Mouse (Mus musculus) forebrain, postnatal 0 days (tissue): Measurements from ENCODE around the gene Ncor1. TPM values are rescaled to one million over a fixed set of nuclear protein-coding genes. Genes with fewer than 3 reads are reported as not detected.

Source experiments
- ATAC-seq: fragments of 200-750 bp; cut with Nextera tagmentation; 2 replicates; pipeline ENCODE4 v1.8.0; 2017; ENCODE audit warnings: mild to moderate bottlenecking, moderate library complexity
- DNase-seq: peaks from one replicate; pipeline ENCODE4 v3.0.0-alpha.2; 2015
- H3K27ac ChIP-seq: fragments of 300-500 bp; sonication (generic); 2 replicates; pipeline ENCODE4 v1.5.1; 2014; ENCODE audit warnings: low read depth, mild to moderate bottlenecking, antibody characterized with exemption, low read length, moderate library complexity, mixed read lengths
- H3K27me3 ChIP-seq: fragments of 300-500 bp; sonication (generic); 2 replicates; pipeline ENCODE4 v1.6.1; 2014; ENCODE audit warnings: mild to moderate bottlenecking, low read length, mixed read lengths; ENCODE audit not compliant: insufficient read depth
- H3K36me3 ChIP-seq: fragments of 300-500 bp; sonication (generic); 2 replicates; pipeline ENCODE4 v1.6.1; 2014; ENCODE audit warnings: mild to moderate bottlenecking, moderate library complexity; ENCODE audit not compliant: insufficient read depth
- H3K4me1 ChIP-seq: fragments of 300-500 bp; sonication (generic); 2 replicates; pipeline ENCODE4 v1.6.1; 2014; ENCODE audit warnings: antibody characterized with exemption; ENCODE audit not compliant: insufficient read depth
- H3K4me2 ChIP-seq: fragments of 300-500 bp; sonication (generic); 2 replicates; pipeline ENCODE4 v1.6.1; 2014; ENCODE audit warnings: low read depth, mild to moderate bottlenecking, moderate library complexity
- H3K4me3 ChIP-seq: fragments of 300-500 bp; sonication (generic); 2 replicates; pipeline ENCODE4 v1.5.1; 2014; ENCODE audit warnings: low read depth, low read length, mixed read lengths
- H3K9ac ChIP-seq: fragments of 300-500 bp; sonication (generic); 2 replicates; pipeline ENCODE4 v1.6.1; 2014; ENCODE audit warnings: mild to moderate bottlenecking
- H3K9me3 ChIP-seq: fragments of 300-500 bp; sonication (generic); 2 replicates; pipeline ENCODE4 v1.6.1; 2016; ENCODE audit warnings: low read length
- CTCF ChIP-seq: sonication (generic); IDR thresholded peaks from 2 replicates; pipeline ENCODE4 v1.5.1; 2016; ENCODE audit warnings: antibody characterized with exemption, control low read depth, low read depth
- WGBS: fragments of 180-500 bp; shearing (Covaris S2); extraction: QIAGEN DNeasy Blood & Tissue Kit; methylation state at CpG from one replicate; pipeline ENCODE4 v1.1.7; 2014; 5-methylcytosine and 5-hydroxymethylcytosine counted together
- polyA plus RNA-seq: library from polyadenylated mRNA; unstranded; fragments of >200 nt; fragmentation: Nextera tagmentation; extraction: Ambion mirVana; gene quantifications from 2 replicates; pipeline ENCODE4 v1.2.1, GENCODE M21; 2015
- total RNA-seq: library from RNA; depleted of rRNA; stranded (reverse); fragments of >200 nt; gene quantifications from 2 replicates; pipeline ENCODE4 v1.2.3, GENCODE M21; 2014; rRNA removed

Gene Ncor1
- total RNA-seq (117 and 122 TPM in 2 replicates), polyA plus RNA-seq (108 and 153 TPM in 2 replicates)

GRCm38 (mm10) chr11:62458276-62458724 lies at the start of gene Ncor1, which contains the start of gene Pigl:
Ncor1 (minus strand) TSS chr11:62458541.
Pigl (plus strand) TSS chr11:62458460.
- ATAC-seq (peak; percentile 67), DNase-seq (peak; percentile 90)
- Histone ChIP-seq H3K4me2 (peak within 1 kb of the TSS; percentile 78), H3K36me3 (no peaks in the 10 kb centered on the region), H3K27me3 (no peaks in the 10 kb centered on the region), H3K4me3 (peak within 1 kb of the TSS; percentile 99), H3K27ac (peak within 1 kb of the TSS; percentile 95), H3K4me1 (peaks cover 12% of the 10 kb centered on the region), H3K9ac (peak within 1 kb of the TSS; percentile 96), H3K9me3 (no peaks in the 10 kb centered on the region)
- no peak for TF ChIP-seq CTCF
- WGBS, result under 1% methylated on average over 33 of the region's 33 CpGs

- Histone ChIP-seq H3K4me3 (no peak overlapping the region), H3K27me3 (no peaks in the 10 kb centered on the region), H3K36me3 (no peaks in the 10 kb centered on the region), H3K27ac (no peak overlapping the region), H3K4me2 (no peak overlapping the region), H3K9me3 (no peaks in the 10 kb centered on the region), H3K9ac (no peak overlapping the region), H3K4me1 (no peaks in the 10 kb centered on the region)
- ATAC-seq (no peak), DNase-seq (no peak)
- no peak for TF ChIP-seq CTCF
- 82% methylated on average over 4 of the region's 4 CpGs for WGBS
Observed at GRCm38 (mm10) chr11:62507683-62508082, 49.3 kb upstream of the Ncor1 start.

GRCm38 (mm10) chr11:62500529-62500928 lies 42.2 kb upstream of the Ncor1 start:
- ATAC-seq, result no peak
- Histone ChIP-seq H3K4me3 (no peak overlapping the region), H3K4me1 (no peaks in the 10 kb centered on the region), H3K27ac (no peak overlapping the region), H3K27me3 (no peaks in the 10 kb centered on the region), H3K36me3 (no peaks in the 10 kb centered on the region), H3K4me2 (no peak overlapping the region), H3K9ac (no peak overlapping the region), H3K9me3 (no peaks in the 10 kb centered on the region)
- 81% methylated on average over 2 of the region's 2 CpGs for WGBS
- DNase-seq, result no peak
- no peak for TF ChIP-seq CTCF

- DNase-seq (no peak), ATAC-seq (no peak)
- no peak for TF ChIP-seq CTCF
- Histone ChIP-seq H3K27me3 (no peaks in the 10 kb centered on the region), H3K4me1 (no peaks in the 10 kb centered on the region), H3K4me3 (no peak overlapping the region), H3K9ac (no peak overlapping the region), H3K4me2 (no peak overlapping the region), H3K9me3 (no peaks in the 10 kb centered on the region), H3K36me3 (no peaks in the 10 kb centered on the region), H3K27ac (no peak overlapping the region)
- 81% methylated on average over 2 of the region's 2 CpGs for WGBS
Observed at GRCm38 (mm10) chr11:62498802-62499201, 40.5 kb upstream of the Ncor1 start.

- WGBS, result 60% methylated on average over 3 of the region's 3 CpGs
- no peak for ATAC-seq
Observed at GRCm38 (mm10) chr11:62497181-62497580, 38.8 kb upstream of the Ncor1 start.

DNA sequence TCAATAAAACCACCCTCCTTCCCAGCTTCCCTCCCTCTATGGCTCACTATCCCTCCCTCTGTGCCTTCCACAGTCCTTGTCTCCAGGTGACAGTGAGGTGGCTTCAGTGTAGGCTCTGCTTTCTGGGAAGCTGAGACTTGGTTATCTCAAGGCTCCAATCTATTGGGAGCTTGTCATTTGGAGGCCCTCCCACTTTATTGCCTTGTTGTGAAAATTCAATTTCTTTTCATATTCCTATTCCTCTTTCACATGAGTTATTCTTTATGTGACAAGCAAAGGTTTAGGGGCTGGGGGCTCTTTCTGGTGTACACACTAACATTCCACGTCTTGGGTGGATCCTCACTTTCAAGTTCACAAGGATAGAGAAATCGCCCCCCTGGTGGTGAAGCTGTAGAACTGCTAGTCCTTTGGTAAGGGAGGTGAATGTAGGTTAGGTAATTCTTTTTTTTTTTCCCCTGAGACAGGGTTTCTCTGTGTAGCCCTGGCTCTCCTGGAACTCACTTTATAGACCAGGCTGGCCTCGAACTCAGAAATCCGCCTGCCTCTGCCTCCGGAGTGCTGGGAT lies 37.9 kb upstream of the Ncor1 start:
- peak; percentile 68 for TF ChIP-seq CTCF
- H3K9ac ChIP-seq, result no peak overlapping the region
- no peaks in the 10 kb centered on the region for H3K36me3 ChIP-seq
- ATAC-seq (no peak), DNase-seq (no peak)
- no peak overlapping the region for H3K4me2 ChIP-seq
- H3K4me3 ChIP-seq, result no peak overlapping the region
- H3K4me1 ChIP-seq, result no peaks in the 10 kb centered on the region
- no peaks in the 10 kb centered on the region for H3K27me3 ChIP-seq
- no peak overlapping the region for H3K27ac ChIP-seq
- 68% methylated on average over 5 of the region's 5 CpGs for WGBS
- H3K9me3 ChIP-seq, result no peaks in the 10 kb centered on the region

More at GRCm38 (mm10) chr11:62497181-62497580, 38.8 kb upstream of the Ncor1 start:
- no peak for DNase-seq
- H3K36me3 ChIP-seq, result no peaks in the 10 kb centered on the region
- H3K27me3 ChIP-seq, result no peaks in the 10 kb centered on the region
- H3K27ac ChIP-seq, result no peak overlapping the region
- no peak overlapping the region for H3K4me3 ChIP-seq
- no peak overlapping the region for H3K4me2 ChIP-seq
- no peaks in the 10 kb centered on the region for H3K9me3 ChIP-seq
- no peak overlapping the region for H3K9ac ChIP-seq
- no peak for TF ChIP-seq CTCF
- no peaks in the 10 kb centered on the region for H3K4me1 ChIP-seq

DNA sequence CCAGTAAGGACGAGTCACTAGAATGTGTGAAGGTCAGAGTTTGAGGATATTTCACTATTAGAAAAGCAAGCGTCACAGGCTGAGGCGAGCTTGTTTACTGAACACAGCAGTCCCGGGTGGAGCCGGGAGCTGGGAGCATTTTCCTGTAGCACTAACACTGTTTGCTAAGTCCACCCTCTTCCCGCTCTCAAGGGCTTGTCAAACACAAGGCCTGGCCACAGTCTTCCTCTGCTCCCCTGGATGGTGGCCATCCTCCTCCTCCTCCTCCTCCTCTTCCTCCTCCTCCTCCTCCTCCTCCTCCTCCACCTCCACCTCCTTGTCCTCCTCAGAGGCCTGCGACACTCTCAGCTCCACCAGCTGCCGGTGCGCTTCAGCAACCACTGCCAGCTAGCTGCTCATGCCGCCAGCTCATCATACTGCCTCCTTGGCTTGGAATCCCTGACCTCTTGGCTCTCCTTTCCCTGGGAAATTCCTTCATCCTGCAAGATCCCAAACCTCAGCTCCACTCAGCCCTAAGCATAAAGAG lies 37.0 kb upstream of the Ncor1 start:
- Histone ChIP-seq H3K4me3 (no peak overlapping the region), H3K27ac (no peak overlapping the region), H3K27me3 (no peaks in the 10 kb centered on the region), H3K36me3 (no peaks in the 10 kb centered on the region), H3K4me1 (no peaks in the 10 kb centered on the region), H3K9ac (no peak overlapping the region), H3K4me2 (no peak overlapping the region), H3K9me3 (no peaks in the 10 kb centered on the region)
- no peak for DNase-seq
- WGBS, result 43% methylated on average over 10 of the region's 10 CpGs
- no peak for TF ChIP-seq CTCF
- ATAC-seq, result no peak
